Mouse (Mus musculus) liver, adult 2 months (tissue): ENCODE data around the gene Olfr313.

Experiments
- CTCF ChIP-seq: fragments of 200-500 bp; IDR thresholded peaks from 2 replicates; pipeline ENCODE4 v1.5.1; 2011; ENCODE audit warnings: low read depth, low read length, control low read depth
- POLR2A ChIP-seq: fragments of 200-500 bp; IDR thresholded peaks from 2 replicates; pipeline ENCODE4 v1.6.1; 2011; ENCODE audit warnings: low read length, control low read depth; ENCODE audit not compliant: insufficient read depth; ENCODE audit errors: extremely low read depth

- TF ChIP-seq CTCF (no peak), POLR2A (no peak)
Observed at GRCm38 (mm10) chr11:58790053-58790452, 24.7 kb upstream of the Olfr313 start.
